Mouse (Mus musculus) limb, embryonic 12.5 days (tissue): ENCODE measurements around the gene Plch1. TPM values are rescaled to one million over a fixed set of nuclear protein-coding genes. Genes with fewer than 3 reads are reported as not detected.

Experiments used
- ATAC-seq: fragments of 200-750 bp; cut with Nextera tagmentation; 2 replicates; pipeline ENCODE4 v1.8.0; 2017; ENCODE audit warnings: low read depth, moderate TSS enrichment; ENCODE audit not compliant: insufficient number of reproducible peaks, insufficient read depth, low FRiP score, low TSS enrichment
- H3K27ac ChIP-seq: fragments of 300-500 bp; sonication (generic); 2 replicates; pipeline ENCODE4 v1.5.1; 2016; ENCODE audit warnings: mild to moderate bottlenecking, moderate library complexity
- H3K27me3 ChIP-seq: fragments of 300-500 bp; sonication (generic); 2 replicates; pipeline ENCODE4 v1.6.1; 2016; ENCODE audit warnings: mild to moderate bottlenecking, moderate library complexity
- H3K36me3 ChIP-seq: fragments of 300-500 bp; sonication (generic); 2 replicates; pipeline ENCODE4 v1.6.1; 2016; ENCODE audit warnings: mild to moderate bottlenecking, moderate library complexity
- H3K4me1 ChIP-seq: fragments of 300-500 bp; sonication (generic); replicated peaks from 2 replicates; pipeline ENCODE4 v1.6.1; 2016
- H3K4me2 ChIP-seq: fragments of 300-500 bp; sonication (generic); 2 replicates; pipeline ENCODE4 v1.6.1; 2016; ENCODE audit warnings: mild to moderate bottlenecking, moderate library complexity
- H3K4me3 ChIP-seq: fragments of 300-500 bp; sonication (generic); replicated peaks from 2 replicates; pipeline ENCODE4 v1.5.1; 2016; ENCODE audit warnings: mild to moderate bottlenecking
- H3K9ac ChIP-seq: fragments of 300-500 bp; sonication (generic); replicated peaks from 2 replicates; pipeline ENCODE4 v1.6.1; 2016; ENCODE audit warnings: mild to moderate bottlenecking, moderate library complexity
- H3K9me3 ChIP-seq: fragments of 300-500 bp; sonication (generic); 2 replicates; pipeline ENCODE4 v1.6.1; 2016; ENCODE audit warnings: mild to moderate bottlenecking, moderate library complexity
- WGBS: fragments of 180-500 bp; shearing (Covaris S2); methylation state at CpG from one replicate; pipeline ENCODE4 v1.1.7; 2016; 5-methylcytosine and 5-hydroxymethylcytosine counted together
- polyA plus RNA-seq: library from polyadenylated mRNA; unstranded; fragments of >200 nt; fragmentation: Nextera tagmentation; extraction: Ambion mirVana; gene quantifications from 2 replicates; pipeline ENCODE4 v1.2.1, GENCODE M21; 2016

Gene Plch1
- polyA plus RNA-seq, 1 experiment from 2014 or later = 1.5 TPM

- 85% methylated on average over 3 of the region's 3 CpGs for WGBS
- Histone ChIP-seq H3K9ac (no peak overlapping the region), H3K9me3 (no peaks in the 10 kb centered on the region), H3K27me3 (no peaks in the 10 kb centered on the region), H3K4me2 (no peak overlapping the region), H3K4me1 (no peaks in the 10 kb centered on the region), H3K27ac (no peak overlapping the region), H3K4me3 (no peak overlapping the region), H3K36me3 (no peaks in the 10 kb centered on the region)
- no peak for ATAC-seq
These were observed 84.1 kb downstream of the Plch1 start for GRCm38 (mm10) chr3:63815131-63815530.

GRCm38 (mm10) chr3:63814203-63814602 lies 85.1 kb downstream of the Plch1 start:
- no peak overlapping the region for H3K9ac ChIP-seq
- 87% methylated on average over 1 of the region's 1 CpGs for WGBS
- H3K36me3 ChIP-seq = no peaks in the 10 kb centered on the region
- no peaks in the 10 kb centered on the region for H3K4me1 ChIP-seq
- no peak for ATAC-seq
- no peak overlapping the region for H3K27ac ChIP-seq
- H3K9me3 ChIP-seq = no peaks in the 10 kb centered on the region; the same call in 1 of the 2 replicates
- H3K4me3 ChIP-seq = no peak overlapping the region
- no peaks in the 10 kb centered on the region for H3K27me3 ChIP-seq
- no peak overlapping the region for H3K4me2 ChIP-seq

GRCm38 (mm10) chr3:63806906-63807305 lies 92.4 kb downstream of the Plch1 start:
- 65% methylated on average over 1 of the region's 1 CpGs for WGBS
- Histone ChIP-seq H3K27me3 (no peaks in the 10 kb centered on the region), H3K4me1 (no peaks in the 10 kb centered on the region), H3K4me2 (no peak overlapping the region), H3K9me3 (no peaks in the 10 kb centered on the region; the same call in 1 of the 2 replicates), H3K4me3 (no peak overlapping the region), H3K36me3 (no peaks in the 10 kb centered on the region), H3K9ac (no peak overlapping the region), H3K27ac (no peak overlapping the region)
- no peak for ATAC-seq

- Histone ChIP-seq H3K4me1 (no peaks in the 10 kb centered on the region), H3K4me3 (no peak overlapping the region), H3K4me2 (no peak overlapping the region), H3K27ac (no peak overlapping the region), H3K36me3 (no peaks in the 10 kb centered on the region), H3K9ac (no peak overlapping the region), H3K27me3 (no peaks in the 10 kb centered on the region), H3K9me3 (no peaks in the 10 kb centered on the region; the same call in 1 of the 2 replicates)
- ATAC-seq = no peak
- 88% methylated on average over 2 of the region's 2 CpGs for WGBS
These were observed 93.8 kb downstream of the Plch1 start for GRCm38 (mm10) chr3:63805496-63805895.

GRCm38 (mm10) chr3:63800685-63801084 lies 98.6 kb downstream of the Plch1 start:
- WGBS = 90% methylated on average over 5 of the region's 5 CpGs
- no peaks in the 10 kb centered on the region for H3K36me3 ChIP-seq

GRCm38 (mm10) chr3:63786805-63787365 lies 112.4 kb downstream of the Plch1 start:
- Histone ChIP-seq H3K9ac (no peak overlapping the region), H3K9me3 (no peaks in the 10 kb centered on the region), H3K27ac (no peak overlapping the region), H3K4me3 (no peak overlapping the region), H3K27me3 (no peaks in the 10 kb centered on the region), H3K36me3 (no peaks in the 10 kb centered on the region), H3K4me2 (no peak overlapping the region), H3K4me1 (peaks cover 4% of the 10 kb centered on the region; the same call in 1 of the 2 replicates)
- no peak for ATAC-seq
- WGBS = 62% methylated on average over 5 of the region's 5 CpGs

More at GRCm38 (mm10) chr3:63800685-63801084, 98.6 kb downstream of the Plch1 start:
- H3K9me3 ChIP-seq = no peaks in the 10 kb centered on the region
- no peaks in the 10 kb centered on the region for H3K27me3 ChIP-seq
- ATAC-seq = no peak
- no peak overlapping the region for H3K4me2 ChIP-seq
- H3K27ac ChIP-seq = no peak overlapping the region
- H3K4me3 ChIP-seq = no peak overlapping the region
- no peaks in the 10 kb centered on the region for H3K4me1 ChIP-seq
- H3K9ac ChIP-seq = no peak overlapping the region

- H3K9me3 ChIP-seq = no peaks in the 10 kb centered on the region
- ATAC-seq = no peak
- H3K9ac ChIP-seq = no peak overlapping the region
- H3K27ac ChIP-seq = no peak overlapping the region
- no peak overlapping the region for H3K4me2 ChIP-seq
- no peaks in the 10 kb centered on the region for H3K4me1 ChIP-seq
- no peak overlapping the region for H3K4me3 ChIP-seq
- H3K27me3 ChIP-seq = no peaks in the 10 kb centered on the region
- 72% methylated on average over 7 of the region's 7 CpGs for WGBS
- no peaks in the 10 kb centered on the region for H3K36me3 ChIP-seq
These were observed 126.5 kb downstream of the Plch1 start for GRCm38 (mm10) chr3:63772617-63773305.

GRCm38 (mm10) chr3:63760821-63761220 lies 138.5 kb downstream of the Plch1 start:
- H3K9ac ChIP-seq = no peak overlapping the region
- 87% methylated on average over 1 of the region's 1 CpGs for WGBS

GRCm38 (mm10) chr3:63740073-63740472 lies 159.2 kb downstream of the Plch1 start:
- no peak overlapping the region for H3K27ac ChIP-seq
- no peaks in the 10 kb centered on the region for H3K36me3 ChIP-seq
- H3K9me3 ChIP-seq = no peaks in the 10 kb centered on the region
- 90% methylated on average over 2 of the region's 2 CpGs for WGBS
- no peak overlapping the region for H3K4me3 ChIP-seq
- H3K4me1 ChIP-seq = no peaks in the 10 kb centered on the region
- no peak overlapping the region for H3K4me2 ChIP-seq
- H3K9ac ChIP-seq = no peak overlapping the region
- no peak for ATAC-seq
- no peaks in the 10 kb centered on the region for H3K27me3 ChIP-seq

More at GRCm38 (mm10) chr3:63760821-63761220, 138.5 kb downstream of the Plch1 start:
- Histone ChIP-seq H3K4me1 (no peaks in the 10 kb centered on the region), H3K4me3 (no peak overlapping the region), H3K4me2 (no peak overlapping the region), H3K9me3 (no peaks in the 10 kb centered on the region), H3K36me3 (no peaks in the 10 kb centered on the region), H3K27me3 (no peaks in the 10 kb centered on the region), H3K27ac (no peak overlapping the region)
- no peak for ATAC-seq

GRCm38 (mm10) chr3:63728325-63728724 lies 170.9 kb downstream of the Plch1 start:
- Histone ChIP-seq H3K9ac (no peak overlapping the region), H3K4me1 (no peaks in the 10 kb centered on the region), H3K4me2 (no peak overlapping the region), H3K36me3 (no peaks in the 10 kb centered on the region), H3K27me3 (no peaks in the 10 kb centered on the region), H3K9me3 (no peaks in the 10 kb centered on the region), H3K27ac (no peak overlapping the region), H3K4me3 (no peak overlapping the region)
- ATAC-seq = no peak
- WGBS = 77% methylated on average over 1 of the region's 1 CpGs

- Histone ChIP-seq H3K27ac (no peak overlapping the region), H3K4me2 (no peak overlapping the region), H3K9me3 (no peaks in the 10 kb centered on the region), H3K27me3 (no peaks in the 10 kb centered on the region), H3K4me1 (no peaks in the 10 kb centered on the region), H3K9ac (no peak overlapping the region), H3K4me3 (no peak overlapping the region), H3K36me3 (no peaks in the 10 kb centered on the region)
- no peak for ATAC-seq
- 65% methylated on average over 4 of the region's 4 CpGs for WGBS
These were observed 172.5 kb downstream of the Plch1 start for GRCm38 (mm10) chr3:63726667-63727342.
